Mouse (Mus musculus) 3T3-L1 (cell line): ENCODE measurements at regions not wholly inside any gene's neighbourhood (a gene's known extent, or its start where the extent isn't known, plus 50 kb on each side); places are given as distances from the start of the nearest gene placed in this dataset.

ENCODE experiments used
- DNase-seq: peaks from one replicate; pipeline ENCODE4 v3.0.0-alpha.2; 2015; ENCODE audit warnings: low read depth, low spot score

- DNase-seq = no peak
Observed at GRCm38 (mm10) chr13:83111503-83111902, 392.3 kb upstream of the Mef2c start.

GRCm38 (mm10) chr13:83112323-83112722 is 391.5 kb upstream of the Mef2c start:
- no peak for DNase-seq

GRCm38 (mm10) chr13:83112741-83113140 is 391.1 kb upstream of the Mef2c start:
- DNase-seq = no peak

GRCm38 (mm10) chr13:83113808-83114207 is 390.0 kb upstream of the Mef2c start:
- no peak for DNase-seq

GRCm38 (mm10) chr13:83114401-83114800 is 389.4 kb upstream of the Mef2c start:
- no peak for DNase-seq

GRCm38 (mm10) chr13:83115691-83116090 is 388.1 kb upstream of the Mef2c start:
- DNase-seq = no peak

GRCm38 (mm10) chr13:83120343-83120742 is 383.5 kb upstream of the Mef2c start:
- DNase-seq = no peak

- no peak for DNase-seq
Observed at GRCm38 (mm10) chr13:83123596-83123995, 380.2 kb upstream of the Mef2c start.

- DNase-seq = no peak
Observed at GRCm38 (mm10) chr13:83124651-83125050, 379.2 kb upstream of the Mef2c start.

GRCm38 (mm10) chr13:83126438-83126837 is 377.4 kb upstream of the Mef2c start:
- DNase-seq = no peak

GRCm38 (mm10) chr13:83131129-83131981 is 372.5 kb upstream of the Mef2c start:
- DNase-seq = no peak

GRCm38 (mm10) chr13:83131982-83132354 is 371.9 kb upstream of the Mef2c start:
- DNase-seq = no peak

- no peak for DNase-seq
Observed at GRCm38 (mm10) chr13:83132671-83133638, 370.9 kb upstream of the Mef2c start.

- no peak for DNase-seq
Observed at GRCm38 (mm10) chr13:83143316-83143715, 360.5 kb upstream of the Mef2c start.

GRCm38 (mm10) chr13:83154626-83155124 is 349.2 kb upstream of the Mef2c start:
- DNase-seq = no peak

GRCm38 (mm10) chr13:83159969-83160368 is 343.9 kb upstream of the Mef2c start:
- no peak for DNase-seq

- no peak for DNase-seq
Observed at GRCm38 (mm10) chr13:83162761-83163160, 341.1 kb upstream of the Mef2c start.

GRCm38 (mm10) chr13:83175086-83175485 is 328.7 kb upstream of the Mef2c start:
- no peak for DNase-seq

GRCm38 (mm10) chr13:83201931-83202671 is 301.7 kb upstream of the Mef2c start:
- no peak for DNase-seq

GRCm38 (mm10) chr13:83206622-83207021 is 297.2 kb upstream of the Mef2c start:
- no peak for DNase-seq

GRCm38 (mm10) chr13:83207513-83207912 is 296.3 kb upstream of the Mef2c start:
- no peak for DNase-seq

GRCm38 (mm10) chr13:83208111-83208510 is 295.7 kb upstream of the Mef2c start:
- no peak for DNase-seq
